Mouse (Mus musculus): ENCODE measurements around the gene Olfr1393. TPM values are rescaled to one million over a fixed set of nuclear protein-coding genes. Genes with fewer than 3 reads are reported as not detected.
A peak's percentile ranks its signal among the peaks of the same experiment; 100 is the strongest.

The Olfr1393 gene
- polyA plus RNA-seq, 1 experiment from 2014 or later: not detected

DNA sequence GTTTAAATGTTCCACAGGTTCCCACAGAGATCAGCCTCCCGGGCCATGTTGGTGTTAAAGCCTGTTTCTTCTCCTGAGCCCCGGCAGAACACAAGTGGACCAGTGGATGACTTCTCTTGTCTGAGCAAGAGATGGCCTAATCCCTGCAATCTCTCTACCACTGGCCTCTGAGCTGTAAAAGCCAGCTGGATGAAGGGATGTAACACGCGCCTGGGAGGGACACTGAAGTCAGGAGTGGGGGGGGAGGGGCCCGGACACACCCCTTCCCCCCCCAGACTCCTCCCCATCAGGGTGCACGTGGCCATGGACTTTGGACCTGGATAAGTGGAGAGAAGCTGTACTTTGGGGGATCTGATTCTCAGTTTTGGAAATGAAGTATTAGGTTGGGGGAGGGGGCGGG lies 32.9 kb upstream of the Olfr1393 start:
- H3K4me2 ChIP-seq: peak overlapping the region; percentile 66
- H3K9ac ChIP-seq: peak overlapping the region; percentile 57; the same call in 1 of the 2 replicates
- H3K4me3 ChIP-seq: peak overlapping the region; percentile 57
- H3K27me3 ChIP-seq: no peaks in the 10 kb centered on the region
- peaks cover 57% of the 10 kb centered on the region for H3K4me1 ChIP-seq
- H3K36me3 ChIP-seq: no peaks in the 10 kb centered on the region
- no peak for ATAC-seq (ENCODE audit: borderline replicate concordance, extremely low read depth, low FRiP score, low TSS enrichment)
- WGBS: 13% methylated on average over 7 of the region's 7 CpGs
- no peaks in the 10 kb centered on the region for H3K9me3 ChIP-seq
- H3K27ac ChIP-seq: peak overlapping the region; percentile 96

DNA sequence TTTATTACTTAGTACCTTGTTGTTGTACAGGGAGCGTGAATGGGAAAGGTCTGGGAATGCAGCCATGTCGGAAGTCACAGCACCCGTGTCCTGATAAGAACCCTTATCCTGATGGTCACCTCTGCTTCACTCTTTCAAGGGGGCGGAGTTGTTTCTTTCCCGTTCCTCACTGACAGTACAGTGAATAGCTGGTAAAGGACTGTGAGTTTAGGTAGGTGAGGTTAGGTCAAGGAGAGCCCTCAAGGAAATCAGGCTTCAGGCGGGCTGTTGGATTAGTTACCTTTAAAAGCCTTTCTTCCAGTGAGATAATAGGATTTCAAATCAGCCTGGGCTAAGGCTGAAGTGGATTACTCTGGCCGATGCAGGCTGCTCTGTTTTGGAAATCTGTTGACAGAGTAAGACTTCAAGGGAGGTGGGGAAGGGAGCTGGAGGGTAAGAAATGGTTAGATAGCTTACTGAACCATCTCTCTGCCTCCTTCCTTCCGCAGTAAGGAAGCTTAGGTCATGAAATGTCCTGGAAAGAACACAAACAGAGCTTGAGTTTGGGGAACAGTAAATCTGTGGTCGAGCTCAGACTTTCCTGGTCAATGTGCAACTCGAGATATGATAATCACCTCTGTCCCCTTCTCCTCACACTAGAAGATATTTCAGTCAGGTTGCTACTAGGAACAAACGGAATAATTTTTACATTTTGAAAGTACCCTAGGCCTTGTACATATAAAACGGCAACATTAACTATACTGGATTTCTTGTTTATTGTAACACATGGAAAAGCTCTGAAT lies 32.3 kb upstream of the Olfr1393 start:
- 26% methylated on average over 12 of the region's 12 CpGs for WGBS
- no peaks in the 10 kb centered on the region for H3K9me3 ChIP-seq
- H3K9ac ChIP-seq: peak overlapping the region; percentile 11; the same call in 1 of the 2 replicates
- no peaks in the 10 kb centered on the region for H3K36me3 ChIP-seq
- peak overlapping the region; percentile 57 for H3K4me3 ChIP-seq
- no peak for ATAC-seq (ENCODE audit: borderline replicate concordance, extremely low read depth, low FRiP score, low TSS enrichment)
- H3K4me2 ChIP-seq: peak overlapping the region; percentile 66
- no peaks in the 10 kb centered on the region for H3K27me3 ChIP-seq
- peak overlapping the region; percentile 96 for H3K27ac ChIP-seq
- H3K4me1 ChIP-seq: peaks cover 57% of the 10 kb centered on the region

DNA sequence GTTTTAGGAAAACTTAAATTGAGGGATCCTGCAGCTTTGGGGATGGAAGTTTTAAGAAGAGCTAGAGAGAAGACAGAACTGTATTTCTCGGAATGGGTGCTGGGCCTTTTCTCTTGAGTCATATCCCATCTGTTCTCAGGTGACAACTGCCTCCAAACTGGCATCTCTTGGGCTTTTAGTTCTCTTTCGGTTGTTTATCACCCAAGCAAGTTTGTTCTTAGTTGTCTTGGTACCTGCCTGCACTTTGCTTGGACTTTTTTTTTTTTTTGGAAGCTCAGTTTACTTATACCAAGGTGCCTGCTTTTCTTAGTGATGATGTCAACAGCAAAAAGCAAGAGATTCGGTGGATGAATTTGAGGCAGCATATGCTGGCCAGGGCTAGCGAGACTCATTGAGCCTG lies 31.6 kb upstream of the Olfr1393 start:
- Histone ChIP-seq H3K27ac (no peak overlapping the region), H3K4me1 (peaks cover 63% of the 10 kb centered on the region), H3K4me2 (no peak overlapping the region), H3K27me3 (no peaks in the 10 kb centered on the region), H3K36me3 (no peaks in the 10 kb centered on the region), H3K9ac (no peak overlapping the region), H3K4me3 (no peak overlapping the region), H3K9me3 (no peaks in the 10 kb centered on the region)
- WGBS: 82% methylated on average over 4 of the region's 4 CpGs
- no peak for ATAC-seq (ENCODE audit: borderline replicate concordance, extremely low read depth, low FRiP score, low TSS enrichment)

DNA sequence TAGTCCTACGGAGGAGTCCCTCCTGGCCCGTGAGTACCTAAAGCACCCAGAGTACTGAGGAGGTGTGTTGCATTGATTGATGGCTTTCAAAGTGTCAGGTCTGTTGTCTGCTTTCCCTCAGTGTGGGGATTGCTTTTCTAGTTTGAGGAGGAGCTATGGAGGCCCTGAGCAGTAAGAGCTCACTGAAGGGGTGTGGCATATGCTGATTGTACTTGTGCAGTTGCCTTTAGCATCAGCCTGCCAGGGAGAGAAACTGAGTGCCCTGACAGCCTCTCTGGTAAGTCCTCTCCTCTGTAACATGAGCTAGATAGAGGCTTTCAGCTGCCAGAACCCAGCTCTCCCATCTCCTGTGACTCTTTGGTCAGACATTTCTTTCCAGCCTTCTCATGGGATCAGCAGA lies 30.8 kb upstream of the Olfr1393 start:
- ATAC-seq (ENCODE audit: borderline replicate concordance, extremely low read depth, low FRiP score, low TSS enrichment): no peak
- Histone ChIP-seq H3K27ac (peak overlapping the region; percentile 96), H3K9ac (no peak overlapping the region), H3K36me3 (no peaks in the 10 kb centered on the region), H3K9me3 (no peaks in the 10 kb centered on the region), H3K4me1 (peaks cover 70% of the 10 kb centered on the region), H3K4me3 (no peak overlapping the region), H3K27me3 (no peaks in the 10 kb centered on the region), H3K4me2 (no peak overlapping the region)
- WGBS: 43% methylated on average over 2 of the region's 2 CpGs

DNA sequence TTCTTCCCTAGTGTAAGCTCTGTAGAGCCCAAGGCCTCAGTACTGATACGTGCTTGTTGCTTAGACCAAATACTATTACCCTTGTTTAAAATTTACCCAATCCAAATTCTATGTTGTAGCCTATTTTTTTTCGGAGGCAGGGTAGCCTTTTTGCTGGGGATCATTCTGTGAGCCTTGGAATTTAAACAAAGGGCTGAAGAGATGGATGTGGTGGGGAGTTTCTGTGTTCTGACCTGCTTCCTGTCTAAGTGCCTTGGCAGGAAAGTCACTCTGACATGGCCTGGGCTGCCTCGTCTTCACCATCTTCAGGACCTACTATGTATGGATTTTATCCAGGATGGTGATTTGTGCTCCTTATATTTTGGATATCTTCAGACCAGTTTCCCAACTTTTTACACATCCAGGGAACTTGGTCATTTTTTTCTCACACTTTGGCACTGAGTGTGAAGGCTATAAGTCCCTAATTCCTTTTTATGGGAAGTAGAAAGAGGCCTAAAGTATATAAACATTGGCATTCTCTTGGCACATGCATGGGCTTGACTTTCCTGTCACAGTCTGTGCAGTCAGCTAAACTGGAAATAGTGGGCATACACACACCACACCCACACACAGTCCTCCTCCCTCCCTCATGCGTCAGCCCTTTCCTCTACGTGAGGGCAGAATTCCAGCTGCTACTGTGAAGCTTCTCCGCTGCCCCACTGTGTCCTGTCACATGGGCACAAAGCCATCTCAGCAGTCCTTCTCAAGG lies 29.7 kb upstream of the Olfr1393 start:
- H3K27me3 ChIP-seq: no peaks in the 10 kb centered on the region
- peak overlapping the region; percentile 74 for H3K4me2 ChIP-seq
- peak overlapping the region; percentile 96 for H3K27ac ChIP-seq
- H3K4me3 ChIP-seq: no peak overlapping the region
- peak overlapping the region; percentile 9; the same call in 1 of the 2 replicates for H3K9ac ChIP-seq
- no peaks in the 10 kb centered on the region for H3K9me3 ChIP-seq
- WGBS: 37% methylated on average over 6 of the region's 6 CpGs
- H3K4me1 ChIP-seq: peaks cover 70% of the 10 kb centered on the region
- no peak for ATAC-seq (ENCODE audit: borderline replicate concordance, extremely low read depth, low FRiP score, low TSS enrichment)
- H3K36me3 ChIP-seq: peaks cover 9% of the 10 kb centered on the region; the same call in 1 of the 2 replicates

DNA sequence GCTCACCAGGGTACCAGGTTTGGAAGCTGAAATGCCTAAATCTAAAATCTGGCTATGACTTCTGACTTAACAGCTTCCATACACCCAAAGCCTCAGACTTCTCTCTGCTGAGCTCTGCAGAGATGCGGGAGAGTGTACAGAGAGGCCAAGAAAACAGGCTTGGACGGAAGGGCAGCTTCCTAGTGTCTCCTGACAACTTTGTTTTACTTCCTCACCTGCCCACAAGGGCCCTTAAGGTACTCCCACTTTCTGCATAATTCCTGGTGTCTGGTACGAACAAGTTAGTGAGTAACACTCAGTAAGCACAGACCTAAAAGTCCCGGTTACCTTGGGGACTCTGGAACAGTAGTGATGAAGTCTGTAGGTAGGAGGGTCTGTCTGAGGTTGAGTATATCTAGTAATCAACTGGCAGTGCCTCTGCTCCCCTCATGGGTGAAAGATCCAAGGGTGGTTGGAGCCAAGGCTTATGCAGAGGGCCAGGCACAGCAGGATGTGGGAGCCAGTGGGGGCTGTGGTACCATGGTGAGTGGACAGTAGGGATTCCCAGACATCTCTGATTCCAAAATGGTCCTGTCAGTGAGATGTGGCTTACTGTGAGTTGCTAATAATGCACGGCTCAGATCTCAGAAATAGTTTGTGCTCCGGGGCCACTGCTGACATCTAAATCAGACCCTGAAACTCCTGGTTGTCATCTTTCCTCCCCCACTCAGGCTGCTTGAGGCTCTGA lies 29.0 kb upstream of the Olfr1393 start:
- ATAC-seq (ENCODE audit: borderline replicate concordance, extremely low read depth, low FRiP score, low TSS enrichment): no peak
- H3K27ac ChIP-seq: peak overlapping the region; percentile 96
- no peaks in the 10 kb centered on the region for H3K27me3 ChIP-seq
- 62% methylated on average over 6 of the region's 6 CpGs for WGBS
- peaks cover 16% of the 10 kb centered on the region; the same call in 1 of the 2 replicates for H3K36me3 ChIP-seq
- no peaks in the 10 kb centered on the region for H3K9me3 ChIP-seq
- 0 out of 2 replicates have a peak overlapping the region, but pooled peaks have one; percentile 9 for H3K9ac ChIP-seq
- no peak overlapping the region for H3K4me3 ChIP-seq
- peaks cover 70% of the 10 kb centered on the region for H3K4me1 ChIP-seq
- peak overlapping the region; percentile 74 for H3K4me2 ChIP-seq

DNA sequence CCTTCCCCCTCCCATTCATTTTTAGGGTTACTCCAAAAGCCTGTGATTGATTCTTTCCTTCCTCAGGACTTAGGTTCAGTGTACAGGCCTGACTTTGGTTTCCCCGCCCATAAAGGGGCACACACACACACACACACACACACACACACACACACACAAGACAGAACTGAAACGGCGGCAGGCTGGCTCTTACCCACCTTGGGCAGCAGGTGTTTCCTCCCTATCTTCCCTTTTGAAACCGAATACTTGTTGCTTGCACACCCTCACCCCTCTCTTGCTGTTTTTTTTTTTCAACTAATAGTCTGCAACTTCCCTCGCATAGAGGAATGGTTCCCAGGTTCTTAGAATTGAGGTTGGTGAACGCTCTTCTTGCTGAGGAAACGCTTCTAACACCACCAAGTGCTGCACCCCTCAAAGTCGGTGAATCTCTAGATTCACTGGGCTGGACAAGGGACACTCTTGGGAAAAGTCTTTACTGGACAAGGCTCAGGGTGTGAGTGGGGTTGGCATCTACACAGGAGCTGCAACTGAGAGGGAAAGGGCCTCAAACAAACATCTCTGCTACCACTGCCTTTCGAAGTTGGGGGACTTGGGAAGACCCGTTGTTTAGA lies 28.2 kb upstream of the Olfr1393 start:
- Histone ChIP-seq H3K4me3 (peak overlapping the region; percentile 74), H3K9ac (peak overlapping the region; percentile 82), H3K27me3 (no peaks in the 10 kb centered on the region), H3K4me2 (peak overlapping the region; percentile 74), H3K36me3 (peaks cover 22% of the 10 kb centered on the region), H3K4me1 (peaks cover 65% of the 10 kb centered on the region), H3K9me3 (no peaks in the 10 kb centered on the region), H3K27ac (peak overlapping the region; percentile 96)
- 20% methylated on average over 10 of the region's 10 CpGs for WGBS
- ATAC-seq (ENCODE audit: borderline replicate concordance, extremely low read depth, low FRiP score, low TSS enrichment): no peak

DNA sequence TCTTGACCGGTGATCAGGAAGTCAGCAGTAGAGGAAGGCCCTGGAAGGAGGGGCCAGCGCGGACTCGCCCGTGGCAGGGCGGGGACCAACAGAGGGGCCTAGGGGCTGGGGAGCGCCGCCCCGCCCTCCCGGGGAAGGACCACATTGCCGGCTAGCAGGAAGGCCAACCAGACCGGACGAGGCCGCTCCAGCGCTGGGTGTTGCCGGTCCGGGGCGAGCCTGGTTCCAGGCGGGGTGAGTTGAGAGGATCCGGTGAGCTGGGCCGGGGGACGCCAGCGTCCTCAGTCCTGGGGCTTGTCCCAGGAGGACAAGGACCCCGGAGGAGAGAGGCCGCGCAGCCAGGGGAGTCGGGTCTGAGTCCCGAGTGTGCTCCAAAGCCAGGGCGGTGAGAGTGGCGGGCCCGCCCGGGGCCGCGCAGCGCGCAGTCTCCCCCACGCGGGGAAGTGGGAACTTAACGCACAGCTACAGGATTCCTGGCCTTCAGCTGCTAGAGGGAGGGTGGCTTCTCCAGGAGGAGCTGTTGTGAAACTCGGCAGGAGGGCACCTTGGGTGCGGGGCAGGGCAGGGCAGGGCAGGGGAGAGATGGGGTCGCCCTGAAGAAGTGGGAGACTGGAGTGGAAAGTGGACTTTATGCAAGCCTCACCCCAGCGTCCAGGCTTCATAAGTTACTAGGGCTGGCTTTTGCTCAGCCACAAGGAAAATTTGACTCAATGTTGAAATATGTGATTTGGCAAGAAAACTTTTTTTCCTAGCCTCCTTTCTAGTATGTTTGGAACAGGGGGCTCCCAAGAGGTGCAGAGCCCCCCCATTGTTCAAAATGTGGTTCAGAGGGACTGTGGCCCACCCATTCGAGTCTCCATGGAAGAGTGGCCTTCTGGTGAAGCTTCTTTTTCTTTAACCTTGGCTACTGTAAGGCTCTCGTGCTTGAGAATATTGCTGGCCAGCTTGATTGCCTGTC lies 27.4 kb upstream of the Olfr1393 start:
- Histone ChIP-seq H3K4me1 (peaks cover 57% of the 10 kb centered on the region), H3K9me3 (no peaks in the 10 kb centered on the region), H3K9ac (peak overlapping the region; percentile 82), H3K36me3 (peaks cover 23% of the 10 kb centered on the region), H3K4me2 (peak overlapping the region; percentile 74), H3K27ac (peak overlapping the region; percentile 96), H3K27me3 (no peaks in the 10 kb centered on the region), H3K4me3 (peak overlapping the region; percentile 74)
- peak; percentile 97 for ATAC-seq (ENCODE audit: borderline replicate concordance, extremely low read depth, low FRiP score, low TSS enrichment)
- WGBS: 3% methylated on average over 45 of the region's 45 CpGs

DNA sequence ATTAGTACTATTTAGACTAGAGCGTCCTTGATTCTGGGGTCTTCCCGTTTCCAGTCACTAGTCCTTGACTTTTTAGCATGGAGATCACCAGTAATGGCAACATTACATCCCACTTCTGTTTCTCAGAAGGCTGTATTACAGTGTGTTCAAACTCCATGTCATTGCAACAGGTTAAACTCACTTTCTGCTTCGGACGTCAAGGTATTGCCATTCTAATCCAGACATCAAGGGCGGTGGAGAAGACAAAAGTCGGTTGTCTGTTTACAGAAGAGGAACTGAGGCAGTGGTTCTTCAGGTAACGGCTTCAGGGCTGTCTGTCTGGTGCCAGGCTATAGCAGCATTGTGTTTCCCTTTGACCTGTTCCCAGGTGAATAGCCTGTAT lies 26.7 kb upstream of the Olfr1393 start:
- peak overlapping the region; percentile 82 for H3K9ac ChIP-seq
- 50% methylated on average over 7 of the region's 7 CpGs for WGBS
- H3K4me3 ChIP-seq: peak overlapping the region; percentile 74
- H3K9me3 ChIP-seq: no peaks in the 10 kb centered on the region
- peaks cover 53% of the 10 kb centered on the region for H3K4me1 ChIP-seq
- peaks cover 23% of the 10 kb centered on the region for H3K36me3 ChIP-seq
- peak overlapping the region; percentile 74 for H3K4me2 ChIP-seq
- no peak for ATAC-seq (ENCODE audit: borderline replicate concordance, extremely low read depth, low FRiP score, low TSS enrichment)
- 0 out of 2 replicates have a peak overlapping the region, but pooled peaks have one; percentile 96 for H3K27ac ChIP-seq
- H3K27me3 ChIP-seq: no peaks in the 10 kb centered on the region

DNA sequence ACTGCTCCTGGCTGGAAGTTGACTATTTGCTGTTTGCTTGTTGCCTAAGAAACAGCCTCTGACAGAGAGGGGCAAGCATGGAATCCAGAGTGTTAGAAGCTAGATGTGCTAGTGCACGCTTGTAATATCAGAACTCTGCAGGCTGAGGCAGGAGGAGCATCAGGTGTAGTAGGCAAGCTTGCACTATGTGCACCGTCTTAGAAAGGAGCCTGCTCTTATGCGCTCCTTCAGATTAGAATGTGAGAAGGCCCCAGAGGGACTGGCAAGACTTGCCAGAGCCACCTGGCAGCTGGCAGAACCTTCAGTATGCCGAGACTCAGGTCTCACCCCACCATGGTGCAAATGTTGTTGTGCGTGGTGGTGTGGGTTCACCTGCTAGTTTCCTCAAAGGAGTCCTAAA lies 26.1 kb upstream of the Olfr1393 start:
- no peak for ATAC-seq (ENCODE audit: borderline replicate concordance, extremely low read depth, low FRiP score, low TSS enrichment)
- peaks cover 50% of the 10 kb centered on the region for H3K4me1 ChIP-seq

More for the DNA sequence above, 26.1 kb upstream of the Olfr1393 start:
- Histone ChIP-seq H3K4me3 (peak overlapping the region; percentile 74; the same call in 1 of the 2 replicates), H3K27ac (no peak overlapping the region), H3K4me2 (peak overlapping the region; percentile 74), H3K9me3 (no peaks in the 10 kb centered on the region), H3K9ac (no peak overlapping the region; the same call in 1 of the 2 replicates), H3K27me3 (no peaks in the 10 kb centered on the region), H3K36me3 (peaks cover 23% of the 10 kb centered on the region)
- WGBS: 86% methylated on average over 5 of the region's 5 CpGs
